Mouse (Mus musculus) liver, postnatal 0 days (tissue): ENCODE measurements around the gene Dynlt1f.
"Not testable (repeated sequence)": the region's sequence is repeated elsewhere in the genome, so short reads cannot be mapped to it uniquely, and the experiment has no call there.

Experiments used
- CTCF ChIP-seq: sonication (generic); IDR thresholded peaks from 2 replicates; pipeline ENCODE4 v1.5.1; 2016; ENCODE audit warnings: antibody characterized with exemption, low read depth
- EP300 ChIP-seq: IDR thresholded peaks from 2 replicates; pipeline ENCODE4 v1.6.1; 2016; ENCODE audit warnings: antibody characterized with exemption, low read depth, mild to moderate bottlenecking

DNA sequence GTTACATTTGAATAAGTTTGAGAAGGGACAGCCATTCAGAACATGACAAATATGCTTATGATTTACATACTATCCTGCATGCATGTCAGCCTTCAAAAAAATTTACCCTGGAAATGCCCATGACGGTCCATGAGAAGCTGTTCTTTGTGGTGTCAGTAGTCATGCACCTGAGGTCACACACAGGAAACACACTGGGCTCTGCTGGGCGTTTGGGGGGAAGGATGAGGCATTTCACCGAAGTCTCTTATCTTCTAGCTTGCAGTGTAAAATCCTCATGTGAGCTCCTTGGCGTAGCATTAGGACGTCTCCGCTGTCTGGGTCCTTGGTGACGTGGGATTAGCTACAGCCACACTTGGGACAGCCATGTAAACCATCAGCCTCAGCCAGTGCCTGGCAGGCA lies 3.1 kb upstream of the Dynlt1f start, which contains the start of gene Sytl3:
- TF ChIP-seq CTCF, EP300: not testable (repeated sequence)
